Mouse (Mus musculus) stomach, embryonic 15.5 days (tissue): ENCODE measurements around the gene Ttyh3. TPM values are rescaled to one million over a fixed set of nuclear protein-coding genes. Genes with fewer than 3 reads are reported as not detected.

ENCODE experiments used
- ATAC-seq: fragments of 200-750 bp; cut with Nextera tagmentation; 2 replicates; pipeline ENCODE4 v1.8.0; 2017; ENCODE audit warnings: low read depth, moderate number of reproducible peaks, moderate TSS enrichment; ENCODE audit not compliant: insufficient read depth, low FRiP score
- H3K27ac ChIP-seq: fragments of 300-500 bp; sonication (generic); 2 replicates; pipeline ENCODE4 v1.5.1; 2015; ENCODE audit warnings: mild to moderate bottlenecking, inconsistent platforms
- H3K27me3 ChIP-seq: fragments of 300-500 bp; sonication (generic); replicated peaks from 2 replicates; pipeline ENCODE4 v1.6.1; 2015; ENCODE audit warnings: inconsistent platforms
- H3K36me3 ChIP-seq: fragments of 300-500 bp; sonication (generic); 2 replicates; pipeline ENCODE4 v1.6.1; 2015; ENCODE audit warnings: inconsistent platforms
- H3K4me1 ChIP-seq: fragments of 300-500 bp; sonication (generic); 2 replicates; pipeline ENCODE4 v1.6.1; 2015; ENCODE audit warnings: inconsistent platforms
- H3K4me2 ChIP-seq: fragments of 300-500 bp; sonication (generic); 2 replicates; pipeline ENCODE4 v1.6.1; 2015; ENCODE audit warnings: mild to moderate bottlenecking, inconsistent platforms
- H3K4me3 ChIP-seq: fragments of 300-500 bp; sonication (generic); replicated peaks from 2 replicates; pipeline ENCODE4 v1.5.1; 2015; ENCODE audit warnings: inconsistent platforms
- H3K9ac ChIP-seq: fragments of 300-500 bp; sonication (generic); 2 replicates; pipeline ENCODE4 v1.6.1; 2015; ENCODE audit warnings: inconsistent platforms
- H3K9me3 ChIP-seq: fragments of 300-500 bp; sonication (generic); 2 replicates; pipeline ENCODE4 v1.6.1; 2016; ENCODE audit warnings: inconsistent platforms
- WGBS: fragments of 180-500 bp; shearing (Covaris S2); methylation state at CpG from one replicate; pipeline ENCODE4 v1.1.7; 2015; 5-methylcytosine and 5-hydroxymethylcytosine counted together
- polyA plus RNA-seq: library from polyadenylated mRNA; unstranded; fragments of >200 nt; fragmentation: Nextera tagmentation; extraction: Ambion mirVana; gene quantifications from 2 replicates; pipeline ENCODE4 v1.2.1, GENCODE M21; 2015

Gene Ttyh3
- polyA plus RNA-seq, 1 experiment from 2014 or later = 31.9 TPM

GRCm38 (mm10) chr5:140639871-140640270 is 9.0 kb downstream of the Ttyh3 start:
- Histone ChIP-seq H3K4me2 (no peak overlapping the region), H3K9ac (no peak overlapping the region), H3K27me3 (no peaks in the 10 kb centered on the region), H3K36me3 (peaks cover 32% of the 10 kb centered on the region), H3K4me1 (peaks cover 28% of the 10 kb centered on the region), H3K9me3 (no peaks in the 10 kb centered on the region), H3K4me3 (no peak overlapping the region), H3K27ac (no peak overlapping the region)
- WGBS = 81% methylated on average over 14 of the region's 14 CpGs
- ATAC-seq = no peak

DNA sequence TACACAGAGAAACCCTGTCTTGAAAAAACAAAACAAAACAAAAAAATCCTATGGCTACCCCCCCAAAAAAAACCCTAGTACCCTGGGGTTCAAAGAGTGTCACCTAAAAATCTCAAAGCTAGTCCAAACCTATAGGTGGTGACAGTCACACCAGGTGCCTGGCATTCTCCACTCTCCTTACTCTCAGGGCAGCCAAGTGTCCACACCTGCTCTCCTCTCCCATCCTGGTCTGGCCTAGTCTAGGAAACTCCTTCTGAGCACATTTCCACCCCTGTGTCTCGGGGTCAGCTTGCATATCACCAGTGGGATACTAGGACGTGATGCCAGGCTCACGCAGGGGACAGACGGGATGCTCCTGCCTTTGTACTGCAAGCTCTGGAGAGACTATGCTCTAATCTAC is 9.5 kb downstream of the Ttyh3 start:
- no peak overlapping the region for H3K4me3 ChIP-seq
- ATAC-seq = no peak
- WGBS = 85% methylated on average over 4 of the region's 4 CpGs
- H3K27me3 ChIP-seq = no peaks in the 10 kb centered on the region
- peaks cover 34% of the 10 kb centered on the region for H3K36me3 ChIP-seq
- H3K4me2 ChIP-seq = no peak overlapping the region
- H3K27ac ChIP-seq = no peak overlapping the region
- H3K4me1 ChIP-seq = peaks cover 25% of the 10 kb centered on the region
- H3K9ac ChIP-seq = no peak overlapping the region
- no peaks in the 10 kb centered on the region for H3K9me3 ChIP-seq

DNA sequence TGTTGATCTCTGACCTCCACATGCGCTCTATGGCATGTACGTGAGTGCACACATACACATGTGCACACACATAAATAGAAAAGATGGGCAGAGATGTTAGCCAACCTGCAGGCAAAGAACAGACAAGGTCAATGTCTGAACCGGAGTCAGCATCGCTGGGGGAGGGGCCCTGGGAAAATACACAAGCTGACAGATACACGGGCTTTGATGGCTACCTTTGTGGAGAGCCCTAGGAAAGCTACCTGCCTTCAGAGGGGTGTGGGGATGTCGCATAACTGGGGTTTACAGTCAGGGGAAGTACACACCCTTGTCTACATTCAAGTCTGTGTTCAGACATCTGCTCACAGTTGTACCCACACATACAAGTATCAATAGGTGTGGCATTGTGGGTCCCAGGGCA is 10.3 kb downstream of the Ttyh3 start:
- Histone ChIP-seq H3K9ac (no peak overlapping the region), H3K27me3 (no peaks in the 10 kb centered on the region), H3K4me1 (peaks cover 23% of the 10 kb centered on the region), H3K36me3 (peaks cover 36% of the 10 kb centered on the region), H3K4me3 (no peak overlapping the region), H3K27ac (no peak overlapping the region), H3K9me3 (no peaks in the 10 kb centered on the region), H3K4me2 (no peak overlapping the region)
- no peak for ATAC-seq
- 81% methylated on average over 6 of the region's 6 CpGs for WGBS

- Histone ChIP-seq H3K4me2 (no peak overlapping the region), H3K36me3 (peaks cover 41% of the 10 kb centered on the region), H3K4me1 (peaks cover 19% of the 10 kb centered on the region), H3K9me3 (no peaks in the 10 kb centered on the region), H3K27ac (no peak overlapping the region), H3K9ac (no peak overlapping the region), H3K4me3 (no peak overlapping the region), H3K27me3 (no peaks in the 10 kb centered on the region)
- ATAC-seq = no peak
- WGBS = 85% methylated on average over 3 of the region's 3 CpGs
Measured at GRCm38 (mm10) chr5:140637989-140638388, 10.8 kb downstream of the Ttyh3 start.

- Histone ChIP-seq H3K4me1 (peaks cover 12% of the 10 kb centered on the region), H3K27ac (no peak overlapping the region), H3K9me3 (no peaks in the 10 kb centered on the region), H3K4me2 (no peak overlapping the region), H3K4me3 (no peak overlapping the region), H3K9ac (no peak overlapping the region), H3K27me3 (no peaks in the 10 kb centered on the region), H3K36me3 (peaks cover 51% of the 10 kb centered on the region)
- no peak for ATAC-seq
- WGBS = 83% methylated on average over 6 of the region's 6 CpGs
Measured at GRCm38 (mm10) chr5:140637058-140637410, 11.8 kb downstream of the Ttyh3 start.

DNA sequence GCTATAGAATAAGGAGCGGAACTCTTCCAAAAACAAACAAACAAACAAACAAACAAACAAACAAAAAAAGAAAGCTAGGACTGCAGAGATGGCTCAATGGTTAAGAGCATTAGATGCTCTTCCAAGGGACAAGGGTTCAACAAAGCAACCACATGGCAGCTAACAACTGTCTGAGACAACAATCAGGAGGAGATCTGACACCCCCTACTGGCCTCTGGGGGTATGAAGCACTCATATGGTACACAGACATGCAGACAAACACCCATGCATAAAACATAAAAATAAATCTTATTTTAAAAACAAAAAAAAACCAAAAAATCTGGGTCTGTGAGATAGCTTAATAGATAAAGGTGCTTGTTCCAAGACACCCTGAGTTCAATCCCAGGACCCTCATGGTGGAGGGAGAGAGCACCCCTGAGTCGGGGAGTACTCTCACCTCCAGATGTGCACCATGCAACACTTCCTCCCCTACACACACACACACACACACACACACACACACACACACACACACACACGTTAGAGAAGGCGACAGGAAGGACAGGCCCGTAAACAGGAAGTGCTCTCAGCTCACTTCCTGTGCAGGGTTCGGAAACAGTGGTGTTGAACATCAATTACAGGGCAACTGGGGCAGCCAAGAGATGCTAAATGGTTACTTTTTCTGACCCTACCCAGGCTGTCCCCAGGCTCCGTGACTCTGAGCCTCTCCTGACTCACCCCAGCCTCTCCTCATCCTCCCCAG is 12.3 kb downstream of the Ttyh3 start:
- no peaks in the 10 kb centered on the region for H3K27me3 ChIP-seq
- H3K9ac ChIP-seq = no peak overlapping the region
- no peak overlapping the region for H3K4me2 ChIP-seq
- WGBS = 88% methylated on average over 7 of the region's 7 CpGs
- no peaks in the 10 kb centered on the region for H3K9me3 ChIP-seq
- no peak overlapping the region for H3K27ac ChIP-seq
- H3K4me1 ChIP-seq = peaks cover 8% of the 10 kb centered on the region
- ATAC-seq = no peak
- peaks cover 56% of the 10 kb centered on the region for H3K36me3 ChIP-seq
- H3K4me3 ChIP-seq = no peak overlapping the region

DNA sequence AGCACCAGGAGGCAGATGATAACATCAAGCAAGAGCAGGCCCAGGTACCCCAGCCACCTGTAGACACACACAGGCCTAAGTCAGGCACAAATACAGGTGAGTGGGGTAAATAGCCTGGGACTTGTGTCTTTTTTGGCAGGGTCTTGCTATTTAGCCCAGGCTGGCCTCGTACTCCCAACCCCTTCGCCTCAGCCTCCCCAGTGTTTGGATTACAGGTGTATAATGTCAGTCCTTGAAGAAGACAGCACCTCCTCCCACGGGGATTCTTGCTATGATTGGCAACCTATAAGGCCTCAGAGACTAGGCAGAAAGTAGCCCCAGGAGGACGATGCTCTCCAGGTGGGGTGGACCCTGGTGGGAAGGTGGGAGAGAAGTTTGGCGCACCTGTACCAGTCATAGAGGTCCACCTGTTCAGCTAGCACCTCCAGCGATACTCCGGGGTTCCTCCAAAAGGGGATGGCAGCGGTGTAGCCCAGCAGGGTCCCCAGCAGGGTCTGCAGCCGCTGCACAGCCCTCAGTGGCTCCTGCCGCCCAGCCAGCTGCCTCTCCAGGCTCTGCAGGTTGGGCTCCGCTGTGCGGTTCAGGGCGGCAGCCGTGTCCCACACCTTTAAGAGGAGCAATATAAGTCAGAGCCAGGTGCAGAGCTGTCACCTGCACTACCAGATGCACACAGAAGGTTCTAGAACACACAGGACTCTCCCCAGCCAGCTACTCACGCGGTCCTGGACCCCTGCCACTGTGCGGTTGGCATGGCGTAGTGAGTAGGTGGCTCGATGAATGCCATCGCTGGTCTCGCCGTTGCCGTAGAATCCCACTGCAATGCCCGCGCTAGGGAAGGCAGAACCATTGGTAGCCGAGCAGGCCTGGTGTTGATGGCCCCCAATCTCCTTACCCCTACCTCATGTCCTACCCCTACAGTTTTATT is 13.8 kb downstream of the Ttyh3 start:
- 93% methylated on average over 26 of the region's 26 CpGs for WGBS
- H3K36me3 ChIP-seq = peaks cover 65% of the 10 kb centered on the region
- no peak overlapping the region for H3K4me3 ChIP-seq
- H3K27ac ChIP-seq = no peak overlapping the region
- no peak for ATAC-seq
- H3K9ac ChIP-seq = no peak overlapping the region
- H3K9me3 ChIP-seq = no peaks in the 10 kb centered on the region
- H3K27me3 ChIP-seq = no peaks in the 10 kb centered on the region
- H3K4me1 ChIP-seq = no peaks in the 10 kb centered on the region
- H3K4me2 ChIP-seq = no peak overlapping the region

DNA sequence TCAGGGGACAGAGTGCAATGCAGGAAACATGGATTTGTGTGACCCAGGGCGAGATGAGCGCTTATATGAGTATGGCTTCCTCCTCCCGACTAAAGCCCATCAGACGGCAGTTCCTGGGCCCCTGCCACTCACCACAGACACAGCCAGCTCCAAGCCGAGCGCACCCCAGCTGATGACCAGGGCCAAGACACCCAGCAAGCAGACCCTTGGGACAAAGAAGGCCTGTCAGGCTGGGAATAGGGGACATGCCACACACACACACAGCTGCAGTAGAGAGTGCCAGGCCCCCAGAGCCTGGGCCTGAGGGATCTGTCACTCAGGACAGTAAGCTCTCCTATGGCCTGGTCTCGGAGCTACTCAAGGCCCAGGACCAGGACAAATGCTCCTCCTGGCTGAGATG is 15.4 kb downstream of the Ttyh3 start:
- H3K36me3 ChIP-seq = peaks cover 80% of the 10 kb centered on the region
- no peaks in the 10 kb centered on the region for H3K4me1 ChIP-seq
- no peak overlapping the region for H3K4me2 ChIP-seq
- no peak for ATAC-seq
- H3K27me3 ChIP-seq = no peaks in the 10 kb centered on the region
- H3K4me3 ChIP-seq = no peak overlapping the region
- no peaks in the 10 kb centered on the region for H3K9me3 ChIP-seq
- no peak overlapping the region for H3K9ac ChIP-seq
- no peak overlapping the region for H3K27ac ChIP-seq
- WGBS = 87% methylated on average over 7 of the region's 7 CpGs

DNA sequence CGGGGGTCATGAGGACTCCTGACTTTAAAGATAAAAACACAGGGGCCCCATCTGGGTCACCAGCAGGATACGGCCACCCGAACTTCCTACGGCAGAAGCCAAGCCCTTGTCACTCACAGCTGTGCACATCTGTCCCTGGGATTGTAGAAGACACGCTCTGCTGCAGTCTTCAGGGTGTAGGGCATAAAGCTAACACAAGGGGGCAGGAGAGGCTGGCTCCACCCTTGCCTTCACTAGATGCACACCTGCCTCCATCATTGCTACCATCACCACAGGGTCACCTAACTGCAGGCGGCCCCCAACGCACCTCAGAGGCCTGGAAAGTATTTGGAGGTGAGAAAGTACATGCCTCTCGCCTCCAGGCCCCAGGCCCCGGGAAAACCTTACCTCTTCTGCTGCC is 19.8 kb downstream of the Ttyh3 start:
- no peak overlapping the region for H3K4me2 ChIP-seq
- no peaks in the 10 kb centered on the region for H3K4me1 ChIP-seq
- WGBS = 81% methylated on average over 9 of the region's 9 CpGs
- H3K36me3 ChIP-seq = peaks cover 71% of the 10 kb centered on the region
- H3K27me3 ChIP-seq = no peaks in the 10 kb centered on the region
- no peak overlapping the region for H3K4me3 ChIP-seq
- H3K9me3 ChIP-seq = no peaks in the 10 kb centered on the region
- no peak for ATAC-seq
- H3K9ac ChIP-seq = no peak overlapping the region
- no peak overlapping the region for H3K27ac ChIP-seq

DNA sequence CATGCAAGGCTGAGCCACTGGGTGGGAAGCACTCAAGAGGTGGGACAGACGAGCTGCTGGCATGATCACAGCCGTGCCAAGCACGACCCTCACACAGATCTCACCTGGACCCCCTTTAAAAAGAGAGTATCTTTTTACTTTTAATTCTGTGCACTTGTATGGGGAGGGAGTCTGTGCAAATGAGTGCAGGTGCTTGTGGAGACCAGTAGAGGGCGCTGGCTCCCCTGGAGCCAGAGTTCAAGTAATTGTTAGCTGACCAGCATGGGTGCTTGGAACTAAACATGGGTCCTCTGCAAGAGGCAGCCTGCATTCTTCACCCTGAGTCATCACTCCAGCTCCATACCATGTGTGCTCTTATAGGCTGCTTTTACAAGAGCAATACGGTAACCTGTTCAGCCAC is 21.3 kb downstream of the Ttyh3 start:
- ATAC-seq = no peak
- H3K9me3 ChIP-seq = no peaks in the 10 kb centered on the region
- no peaks in the 10 kb centered on the region for H3K4me1 ChIP-seq
- WGBS = 91% methylated on average over 5 of the region's 5 CpGs
- peaks cover 71% of the 10 kb centered on the region for H3K36me3 ChIP-seq
- H3K4me2 ChIP-seq = no peak overlapping the region
- no peaks in the 10 kb centered on the region for H3K27me3 ChIP-seq
- no peak overlapping the region for H3K4me3 ChIP-seq
- H3K27ac ChIP-seq = no peak overlapping the region
- no peak overlapping the region for H3K9ac ChIP-seq

GRCm38 (mm10) chr5:140624961-140625360 is 23.9 kb downstream of the Ttyh3 start:
- whole genome bisulfite sequencing = 87% methylated on average over 13 of the region's 13 CpGs
- no peak overlapping the region for H3K9ac ChIP-seq
- no peaks in the 10 kb centered on the region for H3K9me3 ChIP-seq
- H3K36me3 ChIP-seq = peaks cover 59% of the 10 kb centered on the region
- no peak overlapping the region for H3K4me3 ChIP-seq
- H3K27ac ChIP-seq = no peak overlapping the region
- peaks cover 5% of the 10 kb centered on the region; the same call in 1 of the 2 replicates for H3K4me1 ChIP-seq
- no peak overlapping the region for H3K4me2 ChIP-seq
- ATAC-seq = no peak
- no peaks in the 10 kb centered on the region for H3K27me3 ChIP-seq

DNA sequence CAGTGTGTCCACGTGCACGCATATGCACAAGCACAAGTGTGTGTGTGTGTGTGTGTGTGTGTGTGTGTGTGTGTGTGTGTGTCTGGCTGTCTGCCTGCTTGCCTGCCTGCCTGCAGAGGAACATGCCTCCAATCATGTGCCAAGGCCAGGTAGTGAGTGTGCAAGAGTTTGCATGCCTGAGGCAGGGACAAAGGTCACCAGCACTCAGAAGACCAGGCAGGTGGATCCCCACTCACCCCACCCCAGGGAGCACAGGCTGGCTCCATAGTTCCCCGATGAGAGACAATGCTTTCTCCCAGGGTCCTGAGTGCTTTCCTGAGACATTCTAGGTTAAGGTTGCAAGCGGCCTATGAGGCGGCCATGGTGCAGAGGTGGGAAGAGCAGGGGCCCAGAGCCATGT is 24.6 kb downstream of the Ttyh3 start:
- no peak for ATAC-seq
- WGBS = 87% methylated on average over 5 of the region's 5 CpGs
- Histone ChIP-seq H3K4me3 (no peak overlapping the region), H3K36me3 (peaks cover 51% of the 10 kb centered on the region), H3K4me2 (no peak overlapping the region), H3K9me3 (no peaks in the 10 kb centered on the region), H3K27ac (no peak overlapping the region), H3K4me1 (peaks cover 5% of the 10 kb centered on the region; the same call in 1 of the 2 replicates), H3K9ac (no peak overlapping the region), H3K27me3 (no peaks in the 10 kb centered on the region)
